Mouse (Mus musculus) myocyte (in vitro differentiated cells): ENCODE measurements around the gene Csnk1d. TPM values are rescaled to one million over a fixed set of nuclear protein-coding genes. Genes with fewer than 3 reads are reported as not detected.
A peak's percentile ranks its signal among the peaks of the same experiment; 100 is the strongest.

Experiments
- H3K27me3 ChIP-seq: one replicate; pipeline ENCODE4 v1.6.1; 2011; ENCODE audit not compliant: control insufficient read depth, insufficient read depth, insufficient read length
- H3K36me3 ChIP-seq: one replicate; pipeline ENCODE4 v1.6.1; 2011; ENCODE audit not compliant: control insufficient read depth, insufficient read depth
- H3K4me2 ChIP-seq: one replicate; pipeline ENCODE4 v1.6.1; 2011; ENCODE audit warnings: low read depth, control low read depth
- H3K4me3 ChIP-seq: one replicate; pipeline ENCODE4 v1.5.1; 2011; ENCODE audit warnings: mild to moderate bottlenecking, control low read depth, moderate library complexity
- H3K79me2 ChIP-seq: one replicate; pipeline ENCODE4 v1.6.1; 2011; ENCODE audit not compliant: control insufficient read depth, insufficient read depth
- H3ac ChIP-seq: one replicate; pipeline ENCODE4 v1.6.1; 2011; ENCODE audit not compliant: control insufficient read depth, insufficient read length
- CEBPB ChIP-seq: IDR thresholded peaks from 2 replicates; pipeline ENCODE4 v1.6.1; 2011; ENCODE audit warnings: mild to moderate bottlenecking, moderate library complexity; ENCODE audit not compliant: poor library complexity, insufficient read depth, severe bottlenecking
- E2F4 ChIP-seq: IDR thresholded peaks from one replicate; pipeline ENCODE4 v1.6.1; 2011; ENCODE audit warnings: mild to moderate bottlenecking, control low read depth, moderate library complexity; ENCODE audit not compliant: insufficient read depth
- MAX ChIP-seq: IDR thresholded peaks from one replicate; pipeline ENCODE4 v1.6.1; 2011; ENCODE audit warnings: low read depth, mild to moderate bottlenecking, control low read depth
- MYOD1 ChIP-seq, 3 experiments: IDR thresholded peaks; one replicate each; pipeline ENCODE4 v1.6.1; 2011; ENCODE audit warnings: control low read depth in 2 of 3, low read depth in 2 of 3, mild to moderate bottlenecking in 2 of 3, moderate library complexity in 1 of 3; ENCODE audit not compliant: insufficient read length in 2 of 3, control insufficient read depth in 1 of 3
- MYOG ChIP-seq, 3 experiments: IDR thresholded peaks; one replicate each; pipeline ENCODE4 v1.6.1; 2011; ENCODE audit warnings: control low read depth in 2 of 3, low read depth in 2 of 3, mild to moderate bottlenecking in 2 of 3; ENCODE audit not compliant: insufficient read length in 2 of 3, control insufficient read depth in 1 of 3, insufficient read depth in 1 of 3
- POLR2A ChIP-seq: IDR thresholded peaks from one replicate; pipeline ENCODE4 v1.6.1; 2011; ENCODE audit warnings: low read depth, mild to moderate bottlenecking, control low read depth, moderate library complexity; ENCODE audit not compliant: insufficient read length
- POLR2AphosphoS2 ChIP-seq: IDR thresholded peaks from one replicate; pipeline ENCODE4 v1.6.1; 2011; ENCODE audit warnings: low read depth, control low read depth; ENCODE audit not compliant: insufficient read length
- REST ChIP-seq: IDR thresholded peaks from one replicate; pipeline ENCODE4 v1.6.1; 2011; ENCODE audit warnings: mild to moderate bottlenecking, control low read depth, moderate library complexity; ENCODE audit not compliant: insufficient read depth, insufficient read length
- SRF ChIP-seq: IDR thresholded peaks from one replicate; pipeline ENCODE4 v1.6.1; 2011; ENCODE audit warnings: low read depth; ENCODE audit not compliant: control insufficient read depth, insufficient read length
- TCF12 ChIP-seq: IDR thresholded peaks from one replicate; pipeline ENCODE4 v1.6.1; 2011; ENCODE audit warnings: mild to moderate bottlenecking, control low read depth; ENCODE audit not compliant: poor library complexity, insufficient read depth, severe bottlenecking
- TCF3 ChIP-seq: IDR thresholded peaks from one replicate; pipeline ENCODE4 v1.6.1; 2011; ENCODE audit warnings: low read depth, control low read depth; ENCODE audit not compliant: insufficient read length
- USF1 ChIP-seq: IDR thresholded peaks from one replicate; pipeline ENCODE4 v1.6.1; 2011; ENCODE audit warnings: low read depth, mild to moderate bottlenecking, control low read depth, moderate library complexity
- polyA plus RNA-seq: library from polyadenylated mRNA; unstranded; fragments of >200 nt; fragmentation: generic; extraction: Trizol; gene quantifications from one replicate; pipeline ENCODE4 v1.2.1, GENCODE M21; 2012; ENCODE audit warnings: missing spikeins

Csnk1d gene
- polyA plus RNA-seq, 1 experiment: 79.5 TPM

GRCm38 (mm10) chr11:120959066-120959465 is 32.1 kb downstream of the Csnk1d start:
- Histone ChIP-seq H3K4me2 (no peak overlapping the region), H3K4me3 (no peak overlapping the region), H3ac (no peak overlapping the region), H3K27me3 (no peaks in the 10 kb centered on the region), H3K79me2 (no peaks in the 10 kb centered on the region), H3K36me3 (peaks cover 18% of the 10 kb centered on the region)
- TF ChIP-seq TCF12 (no peak), MYOD1 (IDR thresholded peaks at IDR 0.05; ENCODE audit: control insufficient read depth in 1 of 3, insufficient read length in 2 of 3, low read depth in 2 of 3) (peak in 1 of 3 experiments; percentile 49), POLR2A (no peak), POLR2AphosphoS2 (peak; percentile 30), MYOG (IDR thresholded peaks at IDR 0.05; ENCODE audit: control insufficient read depth in 1 of 3, insufficient read depth in 1 of 3, insufficient read length in 2 of 3, low read depth in 2 of 3) (no peak)

GRCm38 (mm10) chr11:120957731-120958257 is 33.3 kb downstream of the Csnk1d start:
- Histone ChIP-seq H3K36me3 (peaks cover 18% of the 10 kb centered on the region), H3K27me3 (no peaks in the 10 kb centered on the region)

GRCm38 (mm10) chr11:120957052-120957451 is 34.1 kb downstream of the Csnk1d start:
- H3K4me2 ChIP-seq: peak overlapping the region; percentile 60
- H3K4me3 ChIP-seq: no peak overlapping the region
- no peaks in the 10 kb centered on the region for H3K79me2 ChIP-seq
- TF ChIP-seq SRF: no peak
- H3K36me3 ChIP-seq: peaks cover 11% of the 10 kb centered on the region
- no peaks in the 10 kb centered on the region for H3K27me3 ChIP-seq
- no peak overlapping the region for H3ac ChIP-seq

More at GRCm38 (mm10) chr11:120957731-120958257, 33.3 kb downstream of the Csnk1d start:
- Histone ChIP-seq H3K4me3 (no peak overlapping the region), H3ac (no peak overlapping the region), H3K79me2 (no peaks in the 10 kb centered on the region), H3K4me2 (peak overlapping the region; percentile 60)
- TF ChIP-seq MYOG (IDR thresholded peaks at IDR 0.05; ENCODE audit: control insufficient read depth in 1 of 3, insufficient read depth in 1 of 3, insufficient read length in 2 of 3, low read depth in 2 of 3) (peak in 1 of 3 experiments; percentile 21), TCF12 (no peak)

- no peak overlapping the region for H3ac ChIP-seq
- TF ChIP-seq TCF3 (no peak), E2F4 (no peak), USF1 (no peak), MYOD1 (IDR thresholded peaks at IDR 0.05; ENCODE audit: control insufficient read depth in 1 of 3, insufficient read length in 2 of 3, low read depth in 2 of 3) (no peak), SRF (no peak), POLR2AphosphoS2 (no peak), CEBPB (no peak), MAX (no peak), REST (no peak), POLR2A (no peak), MYOG (IDR thresholded peaks at IDR 0.05; ENCODE audit: control insufficient read depth in 1 of 3, insufficient read depth in 1 of 3, insufficient read length in 2 of 3, low read depth in 2 of 3) (no peak), TCF12 (no peak)
- no peaks in the 10 kb centered on the region for H3K36me3 ChIP-seq
- H3K4me3 ChIP-seq: no peak overlapping the region
- no peaks in the 10 kb centered on the region for H3K79me2 ChIP-seq
- H3K4me2 ChIP-seq: no peak overlapping the region
- no peaks in the 10 kb centered on the region for H3K27me3 ChIP-seq
Observed at GRCm38 (mm10) chr11:120955701-120956100, 35.4 kb downstream of the Csnk1d start.

GRCm38 (mm10) chr11:120954936-120955335 is 36.2 kb downstream of the Csnk1d start:
- Histone ChIP-seq H3ac (no peak overlapping the region), H3K79me2 (no peaks in the 10 kb centered on the region), H3K4me2 (no peak overlapping the region), H3K27me3 (no peaks in the 10 kb centered on the region), H3K36me3 (no peaks in the 10 kb centered on the region), H3K4me3 (no peak overlapping the region)
- TF ChIP-seq POLR2A (no peak), POLR2AphosphoS2 (peak; percentile 43)
